Mouse (Mus musculus): ENCODE data around the gene Acaa1a. TPM values are rescaled to one million over a fixed set of nuclear protein-coding genes. Genes with fewer than 3 reads are reported as not detected.

The Acaa1a gene
- polyA plus RNA-seq, 1 experiment from 2014 or later: 122 TPM

GRCm38 (mm10) chr9:119334834-119335233 lies 4.6 kb upstream of the Acaa1a start:
- WGBS: 86% methylated on average over 2 of the region's 2 CpGs
- Histone ChIP-seq H3K4me2 (ENCODE audit: low read length) (no peak overlapping the region), H3K36me3 (ENCODE audit: control insufficient read depth, insufficient read depth, low read length) (no peaks in the 10 kb centered on the region), H3K9me3 (ENCODE audit: control insufficient read depth, low read length) (no peaks in the 10 kb centered on the region), H3K27ac (ENCODE audit: low read depth, low read length) (no peak overlapping the region), H3K27me3 (replicated peaks; ENCODE audit: control insufficient read depth, insufficient read depth, low read length) (0 out of 2 replicates have a peak, but pooled peaks cover 4% of the 10 kb centered on the region), H3K4me1 (ENCODE audit: control insufficient read depth, insufficient read depth, low read depth, low read length) (peaks cover 2% of the 10 kb centered on the region; the same call in 1 of the 2 replicates), H3K4me3 (ENCODE audit: low read length) (no peak overlapping the region), H3K9ac (ENCODE audit: low read depth, low read length) (no peak overlapping the region)
- no peak for ATAC-seq

GRCm38 (mm10) chr9:119335571-119335970 lies 3.9 kb upstream of the Acaa1a start:
- no peaks in the 10 kb centered on the region for H3K9me3 ChIP-seq (ENCODE audit: control insufficient read depth, low read length)
- no peak overlapping the region for H3K4me2 ChIP-seq (ENCODE audit: low read length)
- H3K27me3 ChIP-seq (replicated peaks; ENCODE audit: control insufficient read depth, insufficient read depth, low read length): 0 out of 2 replicates have a peak, but pooled peaks cover 4% of the 10 kb centered on the region
- 84% methylated on average over 4 of the region's 4 CpGs for WGBS
- no peak for ATAC-seq
- H3K4me1 ChIP-seq (ENCODE audit: control insufficient read depth, insufficient read depth, low read depth, low read length): peaks cover 9% of the 10 kb centered on the region; the same call in 1 of the 2 replicates
- no peak overlapping the region for H3K27ac ChIP-seq (ENCODE audit: low read depth, low read length)
- no peak overlapping the region for H3K4me3 ChIP-seq (ENCODE audit: low read length)
- no peaks in the 10 kb centered on the region for H3K36me3 ChIP-seq (ENCODE audit: control insufficient read depth, insufficient read depth, low read length)
- H3K9ac ChIP-seq (ENCODE audit: low read depth, low read length): no peak overlapping the region

GRCm38 (mm10) chr9:119337842-119338241 lies 1.6 kb upstream of the Acaa1a start:
- WGBS: 91% methylated on average over 14 of the region's 14 CpGs
- no peak for ATAC-seq
- Histone ChIP-seq H3K36me3 (ENCODE audit: control insufficient read depth, insufficient read depth, low read length) (no peaks in the 10 kb centered on the region), H3K4me2 (ENCODE audit: low read length) (no peak overlapping the region), H3K27ac (ENCODE audit: low read depth, low read length) (no peak overlapping the region), H3K9ac (ENCODE audit: low read depth, low read length) (no peak overlapping the region), H3K4me1 (ENCODE audit: control insufficient read depth, insufficient read depth, low read depth, low read length) (peaks cover 19% of the 10 kb centered on the region), H3K4me3 (ENCODE audit: low read length) (no peak overlapping the region), H3K27me3 (replicated peaks; ENCODE audit: control insufficient read depth, insufficient read depth, low read length) (0 out of 2 replicates have a peak, but pooled peaks cover 4% of the 10 kb centered on the region), H3K9me3 (ENCODE audit: control insufficient read depth, low read length) (no peaks in the 10 kb centered on the region)

- H3K4me2 ChIP-seq (ENCODE audit: low read length): no peak overlapping the region
- no peak overlapping the region for H3K27ac ChIP-seq (ENCODE audit: low read depth, low read length)
- ATAC-seq: no peak
- H3K4me3 ChIP-seq (ENCODE audit: low read length): no peak overlapping the region
- no peak overlapping the region for H3K9ac ChIP-seq (ENCODE audit: low read depth, low read length)
- WGBS: 88% methylated on average over 3 of the region's 3 CpGs
- H3K27me3 ChIP-seq (replicated peaks; ENCODE audit: control insufficient read depth, insufficient read depth, low read length): 0 out of 2 replicates have a peak, but pooled peaks cover 4% of the 10 kb centered on the region
- no peaks in the 10 kb centered on the region for H3K9me3 ChIP-seq (ENCODE audit: control insufficient read depth, low read length)
- H3K36me3 ChIP-seq (ENCODE audit: control insufficient read depth, insufficient read depth, low read length): peaks cover 2% of the 10 kb centered on the region
- H3K4me1 ChIP-seq (ENCODE audit: control insufficient read depth, insufficient read depth, low read depth, low read length): peaks cover 23% of the 10 kb centered on the region
Observed at GRCm38 (mm10) chr9:119338350-119338749, 1.1 kb upstream of the Acaa1a start.

- Histone ChIP-seq H3K9me3 (ENCODE audit: control insufficient read depth, low read length) (no peaks in the 10 kb centered on the region), H3K4me2 (ENCODE audit: low read length) (peak overlapping the region; percentile 72), H3K27me3 (replicated peaks; ENCODE audit: control insufficient read depth, insufficient read depth, low read length) (0 out of 2 replicates have a peak, but pooled peaks cover 4% of the 10 kb centered on the region), H3K9ac (ENCODE audit: low read depth, low read length) (no peak overlapping the region; the same call in 1 of the 2 replicates), H3K27ac (ENCODE audit: low read depth, low read length) (no peak overlapping the region), H3K36me3 (ENCODE audit: control insufficient read depth, insufficient read depth, low read length) (peaks cover 8% of the 10 kb centered on the region), H3K4me3 (ENCODE audit: low read length) (peak overlapping the region; percentile 54), H3K4me1 (ENCODE audit: control insufficient read depth, insufficient read depth, low read depth, low read length) (peaks cover 24% of the 10 kb centered on the region)
- no peak for ATAC-seq
- 55% methylated on average over 7 of the region's 7 CpGs for WGBS
Observed at GRCm38 (mm10) chr9:119339106-119339505, 370 bp upstream of the Acaa1a start.

- no peaks in the 10 kb centered on the region for H3K9me3 ChIP-seq (ENCODE audit: control insufficient read depth, low read length)
- no peak for ATAC-seq
- H3K4me2 ChIP-seq (ENCODE audit: low read length): peak overlapping the region; percentile 72
- H3K36me3 ChIP-seq (ENCODE audit: control insufficient read depth, insufficient read depth, low read length): peaks cover 11% of the 10 kb centered on the region
- H3K27me3 ChIP-seq (replicated peaks; ENCODE audit: control insufficient read depth, insufficient read depth, low read length): 0 out of 2 replicates have a peak, but pooled peaks cover 4% of the 10 kb centered on the region
- peak overlapping the region; percentile 74 for H3K9ac ChIP-seq (ENCODE audit: low read depth, low read length)
- H3K4me3 ChIP-seq (ENCODE audit: low read length): peak overlapping the region; percentile 54
- H3K4me1 ChIP-seq (ENCODE audit: control insufficient read depth, insufficient read depth, low read depth, low read length): peaks cover 24% of the 10 kb centered on the region
- 8% methylated on average over 8 of the region's 8 CpGs for WGBS
- peak overlapping the region; percentile 81; the same call in 1 of the 2 replicates for H3K27ac ChIP-seq (ENCODE audit: low read depth, low read length)
Observed at GRCm38 (mm10) chr9:119340212-119340580, 720 bp downstream of the Acaa1a start.

GRCm38 (mm10) chr9:119340909-119341816 lies 1.7 kb downstream of the Acaa1a start, which contains the start of gene Myd88:
Gene Myd88, minus strand, starts transcription at chr9:119341411.
- Histone ChIP-seq H3K4me2 (ENCODE audit: low read length) (peak within 1 kb of the TSS; percentile 72), H3K27ac (ENCODE audit: low read depth, low read length) (peak within 1 kb of the TSS; percentile 81), H3K4me1 (ENCODE audit: control insufficient read depth, insufficient read depth, low read depth, low read length) (peaks cover 24% of the 10 kb centered on the region), H3K4me3 (ENCODE audit: low read length) (peak within 1 kb of the TSS; percentile 54), H3K27me3 (replicated peaks; ENCODE audit: control insufficient read depth, insufficient read depth, low read length) (0 out of 2 replicates have a peak, but pooled peaks cover 4% of the 10 kb centered on the region), H3K9me3 (ENCODE audit: control insufficient read depth, low read length) (no peaks in the 10 kb centered on the region), H3K36me3 (ENCODE audit: control insufficient read depth, insufficient read depth, low read length) (peaks cover 14% of the 10 kb centered on the region), H3K9ac (ENCODE audit: low read depth, low read length) (peak within 1 kb of the TSS; percentile 74)
- WGBS: under 1% methylated on average over 61 of the region's 68 CpGs
- peak; percentile 99 for ATAC-seq

- peaks cover 24% of the 10 kb centered on the region for H3K4me1 ChIP-seq (ENCODE audit: control insufficient read depth, insufficient read depth, low read depth, low read length)
- WGBS: 92% methylated on average over 7 of the region's 7 CpGs
- H3K4me2 ChIP-seq (ENCODE audit: low read length): no peak overlapping the region
- no peaks in the 10 kb centered on the region for H3K9me3 ChIP-seq (ENCODE audit: control insufficient read depth, low read length)
- H3K9ac ChIP-seq (ENCODE audit: low read depth, low read length): no peak overlapping the region
- no peak overlapping the region for H3K4me3 ChIP-seq (ENCODE audit: low read length)
- peaks cover 23% of the 10 kb centered on the region for H3K36me3 ChIP-seq (ENCODE audit: control insufficient read depth, insufficient read depth, low read length)
- 0 out of 2 replicates have a peak, but pooled peaks cover 4% of the 10 kb centered on the region for H3K27me3 ChIP-seq (replicated peaks; ENCODE audit: control insufficient read depth, insufficient read depth, low read length)
- H3K27ac ChIP-seq (ENCODE audit: low read depth, low read length): no peak overlapping the region
- ATAC-seq: no peak
Observed at GRCm38 (mm10) chr9:119342728-119343127, 3.3 kb downstream of the Acaa1a start.

GRCm38 (mm10) chr9:119346376-119346775 lies 6.9 kb downstream of the Acaa1a start:
- Histone ChIP-seq H3K36me3 (ENCODE audit: control insufficient read depth, insufficient read depth, low read length) (peaks cover 35% of the 10 kb centered on the region), H3K27me3 (replicated peaks; ENCODE audit: control insufficient read depth, insufficient read depth, low read length) (no peaks in the 10 kb centered on the region), H3K9me3 (ENCODE audit: control insufficient read depth, low read length) (no peaks in the 10 kb centered on the region), H3K9ac (ENCODE audit: low read depth, low read length) (no peak overlapping the region), H3K4me3 (ENCODE audit: low read length) (no peak overlapping the region), H3K4me1 (ENCODE audit: control insufficient read depth, insufficient read depth, low read depth, low read length) (peaks cover 15% of the 10 kb centered on the region), H3K27ac (ENCODE audit: low read depth, low read length) (no peak overlapping the region), H3K4me2 (ENCODE audit: low read length) (no peak overlapping the region)
- ATAC-seq: no peak
- 91% methylated on average over 8 of the region's 8 CpGs for WGBS
